Mouse (Mus musculus) Patski (cell line): ENCODE data around the gene Pgap2. TPM values are rescaled to one million over a fixed set of nuclear protein-coding genes. Genes with fewer than 3 reads are reported as not detected.
"Not testable (repeated sequence)": the region's sequence is repeated elsewhere in the genome, so short reads cannot be mapped to it uniquely, and the experiment has no call there.

Experiments used
- ATAC-seq: fragments of 100-300 bp; one replicate; pipeline ENCODE4 v1.8.0; 2021
- CTCF ChIA-PET: fragments of 350-600 bp; sonication (Branson Sonifier 250); formaldehyde crosslinking; loops from one replicate; lab custom pipeline; 2022; ENCODE audit warnings: inconsistent platforms; lab: Charles Lee
- POLR2A ChIA-PET: fragments of 350-600 bp; sonication (Branson Sonifier 250); formaldehyde crosslinking; loops from one replicate; lab custom pipeline; 2022; ENCODE audit warnings: antibody characterized with exemption, inconsistent platforms; lab: Charles Lee
- DNase-seq: peaks from one replicate; pipeline ENCODE4 v3.0.0-alpha.2; 2011; ENCODE audit warnings: low read depth, low spot score
- H3K27me3 ChIP-seq: fragments of 371-371 bp; one replicate; pipeline ENCODE4 v1.5.1; 2021
- CTCF ChIP-seq: fragments of 100-300 bp; IDR thresholded peaks from one replicate; pipeline ENCODE4 v1.5.1; 2021
- in situ Hi-C: fragments of 300-500 bp; cut with MboI; formaldehyde crosslinking; loops from 3 replicates; pipeline ENCODE4 v1.11.1; 2018; ENCODE audit warnings: low pct_unique_long_range_greater_than_20kb, mixed read lengths
- polyA plus RNA-seq: library from polyadenylated mRNA; unstranded; gene quantifications from one replicate; pipeline ENCODE4 v1.2.3, GENCODE M21; 2021

The Pgap2 gene
- polyA plus RNA-seq, 1 experiment from 2014 or later = 33.7 TPM

DNA sequence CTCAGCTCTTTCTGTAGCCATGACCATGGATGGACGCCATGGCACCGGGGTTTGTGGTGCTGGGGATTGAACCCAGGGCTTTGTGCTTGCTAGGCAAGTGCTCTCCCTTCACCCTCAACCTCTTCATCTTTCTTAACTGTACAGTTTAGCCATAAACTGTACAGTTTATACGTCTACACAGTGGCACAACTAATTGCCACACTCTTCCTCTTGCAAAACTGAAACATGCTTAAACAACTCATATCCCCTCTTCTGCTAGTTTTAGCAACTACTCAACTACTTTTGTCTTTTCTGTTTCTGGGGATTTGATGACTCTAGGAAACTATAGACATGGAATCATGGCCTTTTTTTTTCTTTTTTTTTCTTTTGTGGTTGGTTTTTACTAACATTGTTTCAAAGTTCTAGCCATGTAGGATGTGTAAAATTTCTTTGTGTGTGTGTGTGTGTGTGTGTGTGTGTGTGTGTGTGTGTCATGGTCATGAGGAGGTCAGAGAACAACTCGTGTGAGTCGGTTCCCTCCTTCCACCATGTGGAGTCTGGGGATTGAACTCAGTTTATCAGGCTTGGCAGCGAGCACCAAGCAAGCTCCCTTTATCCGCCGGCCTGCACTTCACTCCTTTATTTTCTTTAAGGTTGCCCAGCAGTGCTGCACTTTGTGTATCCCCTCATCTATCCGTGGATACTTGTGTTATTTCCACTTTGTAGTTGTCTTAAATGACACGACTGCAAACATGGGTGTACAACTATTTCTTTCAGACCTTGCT, 49.9 kb downstream of the Pgap2 start:
- TF ChIP-seq CTCF = no peak
- POLR2A ChIA-PET = no interaction called here

DNA sequence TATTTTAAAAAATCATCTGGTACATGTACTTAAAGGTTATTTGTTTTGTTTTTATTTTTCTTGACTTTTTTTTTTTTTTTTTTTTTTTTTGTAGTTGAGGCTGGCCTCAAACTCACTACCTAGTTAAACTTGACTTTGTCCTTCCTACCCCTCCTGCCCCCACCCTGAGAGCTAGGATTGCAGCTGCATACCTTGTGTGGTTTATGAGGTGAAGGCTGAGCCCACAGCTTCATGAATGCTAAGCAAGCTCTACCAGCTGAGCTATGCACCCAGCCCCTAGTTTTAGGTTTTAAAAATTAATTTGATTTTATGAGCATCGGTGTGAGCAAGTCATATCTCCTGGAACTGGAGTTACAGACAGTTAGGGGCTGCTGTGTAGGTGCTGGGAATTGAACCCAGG, 50.5 kb downstream of the Pgap2 start:
- DNase-seq (no peak), ATAC-seq (no peak)
- CTCF ChIA-PET = no interaction called here
- in situ Hi-C loops = loop anchor here (25.0 kb wide), 1 partner anchor 427 kb away; the partner anchor contains the start of genes Olfr557 and Trim68
- TF ChIP-seq CTCF = no peak
- no peaks in the 10 kb centered on the region for H3K27me3 ChIP-seq
- POLR2A ChIA-PET = interaction anchor here (0.7 kb wide), 1 partner anchor 112 kb away, joined by 3 read pairs; no protein-coding TSS in a partner anchor

More for the DNA sequence above, 49.9 kb downstream of the Pgap2 start:
- ATAC-seq (no peak), DNase-seq (no peak)
- no peaks in the 10 kb centered on the region for H3K27me3 ChIP-seq
- in situ Hi-C loops = loop anchor here (25.0 kb wide), 1 partner anchor 427 kb away; the partner anchor contains the start of genes Olfr557 and Trim68
- CTCF ChIA-PET = no interaction called here

DNA sequence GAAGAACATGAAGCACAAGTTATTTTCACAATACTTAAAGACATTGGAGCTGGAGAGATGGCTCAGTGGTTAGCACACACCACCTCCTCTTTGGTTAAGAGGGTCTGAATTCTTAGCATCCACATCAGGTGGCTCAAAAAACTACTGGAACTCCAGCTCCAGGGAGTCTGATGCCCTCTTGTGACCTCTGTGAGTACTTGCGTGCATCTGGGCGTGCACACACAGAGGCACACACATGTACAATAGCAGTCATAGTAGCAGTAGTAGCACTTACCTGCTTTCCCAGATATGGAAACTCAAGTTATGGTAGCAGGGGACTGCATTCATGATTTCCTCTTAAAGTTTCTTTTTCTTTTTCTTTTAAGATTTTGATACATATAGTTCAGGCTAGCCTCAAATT, 53.0 kb downstream of the Pgap2 start:
- POLR2A ChIA-PET = no interaction called here
- no peak for ATAC-seq
- no peak for DNase-seq
- in situ Hi-C loops = loop anchor here (25.0 kb wide), 1 partner anchor 424 kb away; the partner anchor contains the start of genes Olfr557 and Trim68
- no peak for TF ChIP-seq CTCF
- CTCF ChIA-PET = interaction anchor here (1.6 kb wide), 1 partner anchor 17 kb away, joined by 3 read pairs; no protein-coding TSS in a partner anchor
- H3K27me3 ChIP-seq = no peaks in the 10 kb centered on the region

DNA sequence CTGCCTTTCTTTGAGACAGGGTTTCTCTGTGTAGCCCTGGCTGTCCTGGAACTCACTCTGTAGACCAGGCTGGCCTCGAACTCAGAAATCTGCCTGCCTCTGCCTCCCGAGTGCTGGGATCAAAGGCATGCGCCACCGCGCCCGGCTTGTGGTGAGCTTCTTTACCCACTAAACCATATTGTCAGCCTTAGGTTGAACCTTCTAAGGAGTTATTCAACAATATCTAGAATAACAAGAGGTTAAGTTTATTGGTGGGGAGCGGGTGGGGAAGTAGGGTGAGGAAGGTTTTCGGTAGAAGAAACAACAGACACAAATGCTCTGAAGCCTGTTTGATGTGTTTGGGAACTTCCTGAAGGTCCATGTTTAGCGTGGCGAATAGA, 56.0 kb downstream of the Pgap2 start:
- in situ Hi-C loops = loop anchor here (5.0 to 25.0 kb wide), 2 partner anchors 141 to 421 kb away; partner anchors contain the start of genes Olfr557 and Trim68
- DNase-seq, H3K27me3 ChIP-seq, ATAC-seq: not testable (repeated sequence)
- CTCF ChIA-PET = interaction anchor here (0.9 to 1.5 kb wide), 4 partner anchors 131 to 159 kb away, joined by 3 to 5 read pairs (median 3); no protein-coding TSS in a partner anchor
- POLR2A ChIA-PET = interaction anchor here (0.8 kb wide), 1 partner anchor 26 kb away, joined by 3 read pairs; no protein-coding TSS in a partner anchor

DNA sequence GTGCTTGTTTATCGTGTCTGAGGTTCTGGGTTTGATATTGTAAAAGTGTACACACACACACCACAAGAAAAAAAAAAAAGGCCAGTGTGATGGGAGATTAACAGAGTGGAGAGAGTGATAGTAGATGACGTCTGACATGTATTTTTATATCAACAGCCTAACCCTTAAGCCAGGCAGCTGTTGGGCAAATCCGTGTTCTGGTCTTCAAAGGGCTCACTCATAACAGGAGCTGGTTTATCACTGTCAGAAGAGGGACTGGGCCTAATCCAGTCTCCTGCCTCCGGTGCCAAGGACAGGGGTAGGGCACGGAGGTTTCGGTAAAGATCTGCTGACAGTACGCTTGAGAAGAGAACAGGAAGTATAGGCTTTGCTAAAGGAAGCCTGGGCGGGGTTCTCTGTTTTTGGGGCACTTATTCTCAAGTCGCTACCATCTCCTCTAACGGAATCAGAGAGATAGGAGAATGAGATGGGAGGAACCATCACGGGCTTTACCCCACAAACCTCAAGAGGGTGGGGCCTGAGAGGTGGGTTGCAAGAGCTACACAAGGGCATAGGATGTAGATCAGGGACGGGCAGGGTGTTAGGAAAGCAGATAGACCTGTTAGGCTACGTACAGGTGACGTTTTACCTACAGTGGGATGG, 56.5 kb downstream of the Pgap2 start:
- in situ Hi-C loops = loop anchor here (5.0 to 25.0 kb wide), 2 partner anchors 141 to 421 kb away; partner anchors contain the start of genes Olfr557 and Trim68
- ChIA-PET CTCF (interaction anchor here (0.9 to 1.9 kb wide), 6 partner anchors 10 to 158 kb away, joined by 3 to 5 read pairs (median 4); no protein-coding TSS in a partner anchor), POLR2A (interaction anchor here (0.5 to 0.8 kb wide), 2 partner anchors 16 to 26 kb away, joined by 3 read pairs; no protein-coding TSS in a partner anchor)
- no peaks in the 10 kb centered on the region for H3K27me3 ChIP-seq
- TF ChIP-seq CTCF = no peak
- no peak for ATAC-seq
- no peak for DNase-seq

DNA sequence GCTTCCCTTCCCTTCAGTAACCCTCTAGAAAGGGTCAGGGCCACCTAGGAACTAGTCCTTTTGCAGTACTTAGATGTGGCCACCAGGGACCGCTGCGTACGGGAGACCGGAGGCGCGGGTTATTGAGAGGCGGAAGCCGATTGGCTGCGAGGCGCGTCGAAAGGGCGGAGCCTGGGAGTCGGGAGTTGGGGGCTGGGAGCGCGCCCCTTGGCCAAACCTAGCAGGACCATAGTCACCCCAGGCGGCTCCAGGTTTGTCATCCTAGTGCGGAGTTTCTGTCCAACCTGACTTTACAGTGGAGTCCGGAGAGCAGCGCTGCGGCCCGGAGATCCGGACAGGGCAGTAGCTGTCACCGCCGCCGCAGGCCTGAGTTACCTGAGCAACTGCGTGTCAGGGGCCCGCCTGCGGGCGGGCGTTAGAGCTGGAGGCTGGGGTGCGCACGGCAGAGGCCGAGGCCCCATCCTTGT, 57.1 kb downstream of the Pgap2 start:
- DNase-seq (peak; percentile 47), ATAC-seq (peak; percentile 87)
- peak; percentile 93 for TF ChIP-seq CTCF
- ChIA-PET POLR2A (interaction anchor here (0.5 to 0.6 kb wide), 2 partner anchors 17 to 120 kb away, joined by 3 read pairs; no protein-coding TSS in a partner anchor), CTCF (interaction anchor here (0.7 to 1.9 kb wide), 8 partner anchors 9 to 154 kb away, joined by 3 to 6 read pairs (median 4); no protein-coding TSS in a partner anchor)
- in situ Hi-C loops = loop anchor here (5.0 to 25.0 kb wide), 2 partner anchors 140 to 420 kb away; partner anchors contain the start of genes Olfr557 and Trim68
- no peaks in the 10 kb centered on the region for H3K27me3 ChIP-seq

DNA sequence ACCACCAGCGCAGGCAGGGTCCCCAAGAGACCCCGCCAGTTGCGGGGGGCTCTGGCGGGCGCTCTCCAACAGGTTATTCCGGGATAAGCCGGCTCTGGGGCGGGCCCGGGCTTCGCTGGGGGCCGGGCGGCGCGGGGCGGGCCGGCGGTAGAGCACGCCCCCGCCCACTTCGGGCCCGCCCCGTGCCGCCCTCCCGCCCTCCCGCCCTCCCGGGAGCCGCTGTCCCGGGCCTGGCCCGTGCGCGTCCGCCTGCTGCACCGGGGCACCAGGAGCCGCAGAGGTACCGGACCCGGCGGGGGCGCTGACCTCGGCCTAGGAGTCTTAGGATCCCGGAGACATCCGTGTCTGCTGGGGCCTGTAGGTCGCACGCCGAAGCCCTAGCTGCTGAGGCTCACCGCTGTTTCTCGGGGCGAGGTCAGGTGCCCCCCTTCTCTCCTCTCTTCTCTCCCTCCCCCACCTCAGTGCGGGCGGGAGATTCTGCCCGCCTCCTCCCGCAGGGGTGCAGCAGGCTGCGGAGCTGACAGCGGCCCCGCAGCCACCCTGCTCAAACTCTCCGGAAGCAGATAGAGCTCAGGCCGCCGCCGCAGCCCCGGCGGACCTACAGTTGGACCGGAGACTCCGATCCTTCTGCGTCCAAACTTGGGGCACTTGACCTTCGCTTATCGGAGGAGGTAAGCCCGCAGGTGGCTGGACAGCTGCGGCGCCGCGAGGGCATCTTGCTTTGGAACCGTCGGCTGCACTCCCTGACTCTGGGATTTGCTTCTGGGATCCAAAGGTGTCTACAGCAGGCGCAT, 57.8 kb downstream of the Pgap2 start, which contains the start of gene Stim1:
Gene Stim1 (plus strand): TSS at position 206 of the 794 bp plus-strand sequence.
- H3K27me3 ChIP-seq = no peaks in the 10 kb centered on the region
- DNase-seq (peak; percentile 19), ATAC-seq (peak; percentile 91)
- CTCF ChIA-PET = interaction anchor here (0.7 to 1.9 kb wide), 7 partner anchors 10 to 153 kb away, joined by 3 to 6 read pairs (median 3); no protein-coding TSS in a partner anchor
- no peak for TF ChIP-seq CTCF
- POLR2A ChIA-PET = interaction anchor here (0.5 to 1.0 kb wide), 4 partner anchors 9 to 119 kb away, joined by 3 read pairs; no protein-coding TSS in a partner anchor
- in situ Hi-C loops = loop anchor here (5.0 to 25.0 kb wide), 2 partner anchors 140 to 420 kb away; partner anchors contain the start of genes Olfr557 and Trim68

DNA sequence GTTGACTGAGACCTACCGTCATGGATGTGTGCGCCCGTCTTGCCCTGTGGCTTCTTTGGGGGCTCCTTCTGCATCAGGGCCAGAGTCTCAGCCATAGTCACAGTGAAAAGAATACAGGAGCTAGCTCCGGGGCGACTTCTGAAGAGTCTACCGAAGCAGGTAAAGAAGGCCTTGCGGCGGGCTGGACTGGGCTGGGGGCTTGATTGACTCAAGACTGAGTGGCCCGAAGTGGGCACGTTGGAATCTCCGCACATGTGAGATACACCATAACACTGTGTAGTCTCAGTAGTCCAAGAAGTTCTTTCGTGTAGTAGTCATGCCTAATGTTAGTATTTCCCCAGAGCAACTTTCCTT, 58.4 kb downstream of the Pgap2 start:
- CTCF ChIA-PET = interaction anchor here (1.1 to 2.6 kb wide), 4 partner anchors 15 to 153 kb away, joined by 3 to 11 read pairs (median 3); no protein-coding TSS in a partner anchor
- no peak for TF ChIP-seq CTCF
- H3K27me3 ChIP-seq = no peaks in the 10 kb centered on the region
- ATAC-seq (peak; percentile 4), DNase-seq (no peak)
- POLR2A ChIA-PET = interaction anchor here (0.7 to 1.0 kb wide), 2 partner anchors 10 kb away, joined by 3 read pairs; no protein-coding TSS in a partner anchor
- in situ Hi-C loops = loop anchor here (5.0 to 25.0 kb wide), 2 partner anchors 139 to 419 kb away; partner anchors contain the start of genes Olfr557 and Trim68
